Mouse (Mus musculus) duodenum, adult 2 months (tissue): ENCODE data around the gene Mgea5. TPM values are rescaled to one million over a fixed set of nuclear protein-coding genes. Genes with fewer than 3 reads are reported as not detected.

Experiments used
- polyA plus RNA-seq: library from polyadenylated mRNA; depleted of rRNA; stranded (reverse); fragments of >200 nt; gene quantifications from 2 replicates; pipeline ENCODE4 v1.2.3, GENCODE M21; 2012; ENCODE audit warnings: low replicate concordance; rRNA removed

The Mgea5 gene
- polyA plus RNA-seq = 2.7 and 4.6 TPM in 2 replicates

DNA sequence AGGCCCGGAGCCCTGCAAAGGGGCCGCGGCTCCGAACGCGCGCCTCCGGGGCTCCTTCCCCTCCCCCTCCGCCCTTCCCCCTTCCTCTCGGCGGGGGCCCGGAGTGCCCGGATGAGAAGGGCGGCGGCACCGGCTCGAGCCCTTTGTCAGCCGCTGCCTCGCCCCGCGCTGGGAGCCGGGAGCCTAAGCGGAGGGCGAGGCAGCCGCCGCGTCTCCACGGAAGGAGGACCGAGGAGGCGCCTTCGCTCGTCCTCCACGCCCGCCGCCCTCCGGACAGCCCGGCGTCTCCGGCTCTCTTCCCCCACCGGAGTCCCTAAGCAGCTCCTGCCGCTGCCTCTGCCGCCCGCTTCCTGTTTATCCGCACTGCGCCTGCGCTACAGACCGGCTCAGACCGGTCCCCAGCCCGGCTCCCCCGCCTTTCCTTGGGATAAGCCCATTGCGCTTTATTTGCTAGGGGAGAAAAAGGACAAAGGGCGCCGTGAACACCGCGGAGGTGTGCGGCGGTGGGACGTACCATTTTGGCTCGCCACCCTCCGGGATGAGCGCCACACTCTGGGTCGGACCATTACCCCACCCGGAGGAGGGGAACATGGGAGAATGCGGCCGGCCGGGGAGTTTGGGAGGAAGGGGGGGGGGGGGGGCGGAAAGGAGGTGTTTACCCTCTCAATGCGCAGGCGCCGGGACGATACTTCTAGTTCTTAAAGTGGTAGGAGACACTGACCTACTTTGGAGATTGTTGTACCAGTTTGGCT, at the start of gene Mgea5:
Gene Mgea5, minus strand, starts transcription at position 657 of the 752 bp plus-strand sequence.

DNA sequence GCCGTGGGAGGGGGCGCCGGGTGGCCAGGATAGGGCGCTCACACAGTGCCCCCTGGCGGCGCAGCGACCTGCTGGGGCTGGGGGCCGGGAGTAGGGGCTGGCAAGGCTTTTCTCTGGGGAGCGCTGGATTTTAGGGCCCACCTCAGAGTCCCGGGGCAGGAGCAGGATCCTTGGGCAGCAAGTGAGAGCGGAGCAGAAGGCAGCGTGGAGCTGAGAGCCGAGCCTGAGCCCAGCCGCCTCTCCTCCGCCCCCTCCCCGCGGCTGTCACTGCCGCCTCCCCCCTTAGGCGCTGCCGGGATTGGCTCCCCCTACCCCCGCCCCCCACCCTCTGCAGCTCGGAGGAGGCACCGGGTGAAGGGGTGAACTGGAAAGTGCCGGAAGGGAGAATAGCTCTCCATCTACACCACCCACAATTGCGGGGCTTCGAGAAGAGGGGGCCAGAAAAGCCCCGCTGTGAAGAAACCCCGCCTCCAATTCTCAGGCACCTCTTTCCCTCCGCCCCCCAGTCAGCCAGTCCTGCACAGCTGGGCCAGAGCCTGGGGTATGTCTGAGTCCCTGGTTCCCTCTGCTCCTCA, 32.3 kb upstream of the Mgea5 start, which contains the start of gene Kcnip2:
Gene Kcnip2, minus strand, starts transcription at position 231 of the 575 bp plus-strand sequence.

DNA sequence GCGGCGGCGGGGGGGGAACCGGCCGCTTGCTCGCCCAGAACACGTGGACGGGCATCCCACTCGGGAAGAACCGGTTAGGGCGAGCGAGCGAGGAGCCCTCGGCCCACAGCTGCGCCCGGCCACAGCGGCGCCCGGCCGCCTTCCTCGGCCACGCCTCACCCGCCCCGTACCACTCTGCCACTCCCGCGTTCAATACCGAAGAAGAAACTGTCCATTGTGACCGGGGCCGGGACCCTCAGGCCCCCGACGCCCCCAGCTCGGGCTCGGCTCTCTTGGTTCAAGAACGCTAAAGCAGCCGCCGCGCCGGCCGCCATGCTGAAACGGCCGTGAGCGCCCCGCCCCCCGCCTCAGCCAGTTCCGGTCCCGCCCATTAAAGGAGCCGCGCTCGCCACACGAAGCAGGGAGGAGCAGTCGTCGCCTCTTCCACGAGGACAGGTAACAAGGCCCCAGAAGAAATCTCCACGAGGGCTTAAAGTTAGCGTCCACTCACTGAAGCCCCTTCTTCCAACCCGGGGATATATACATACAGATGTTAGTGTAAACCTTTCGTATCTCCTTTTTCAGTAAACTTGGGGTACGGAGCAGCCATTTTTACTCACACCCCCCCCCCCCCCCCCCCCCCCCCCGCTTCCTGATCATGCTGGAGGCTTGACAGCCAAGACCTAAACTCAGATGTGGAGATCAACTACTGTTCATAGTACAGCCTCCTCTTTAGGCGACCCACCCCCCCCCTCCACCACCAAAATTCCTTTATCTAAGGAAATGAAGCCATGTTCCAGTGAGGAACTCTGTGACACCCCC, 34.2 kb downstream of the Mgea5 start, which contains the start of gene Npm3:
Gene Npm3, minus strand, starts transcription at position 349 of the 801 bp plus-strand sequence.

DNA sequence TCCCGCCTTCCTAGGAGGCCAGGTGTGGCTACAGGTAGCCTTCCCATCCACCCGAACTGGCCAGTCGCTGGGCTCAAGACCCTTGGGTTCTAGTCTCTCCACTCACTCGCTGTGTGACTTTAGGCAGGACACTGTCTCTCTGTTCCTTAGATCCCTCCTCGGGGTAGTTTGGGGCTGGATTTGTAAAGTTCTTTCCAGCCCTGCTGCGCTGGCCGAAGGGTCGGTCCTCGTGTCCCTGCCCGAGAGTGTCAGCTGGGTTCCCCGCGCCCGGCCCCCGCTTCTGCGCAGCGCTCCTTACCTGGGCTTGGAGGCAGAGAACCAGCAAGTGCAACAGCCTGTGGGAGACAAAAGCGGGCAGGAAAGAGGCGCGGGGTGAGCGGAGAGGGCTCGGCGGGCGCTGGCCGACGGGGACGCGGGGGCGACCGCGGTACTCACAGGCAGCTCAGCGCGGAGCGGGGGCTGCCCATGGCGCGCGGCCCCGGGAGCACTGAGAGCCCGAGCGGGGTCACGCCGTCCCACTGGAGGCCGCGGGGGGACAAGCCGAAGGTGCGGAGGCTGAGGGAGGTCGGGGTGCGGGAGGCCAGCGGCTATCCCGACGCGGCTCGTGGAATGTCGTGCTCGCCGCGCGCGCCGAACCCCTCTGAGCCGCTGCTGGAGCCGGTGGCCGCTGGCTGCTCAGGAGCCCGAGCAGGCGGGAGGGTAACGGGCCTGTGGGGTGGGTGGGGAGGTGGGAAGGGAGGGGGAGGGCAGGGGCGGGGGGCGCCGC, 41.2 kb downstream of the Mgea5 start, which contains the start of gene Fgf8:
Gene Fgf8, minus strand, starts transcription at position 698 of the 766 bp plus-strand sequence.

Other genes with a start within 250 kb of the Mgea5 start
- 7.1 and 7.2 TPM in 2 replicates for gene Poll, start 223.3 kb downstream of the Mgea5 start, polyA plus RNA-seq
- 1.2 and 2.4 TPM in 2 replicates for gene Gm17018, start 223.2 kb downstream of the Mgea5 start, polyA plus RNA-seq
- 45.4 and 60.5 TPM in 2 replicates for gene Fbxw4, start 123.5 kb downstream of the Mgea5 start, polyA plus RNA-seq
- gene Fgf8, start 40.9 kb downstream of the Mgea5 start, polyA plus RNA-seq = not detected in 2 replicates
- gene Npm3, start 34.2 kb downstream of the Mgea5 start, polyA plus RNA-seq = 32.0 and 33.4 TPM in 2 replicates
- gene Kcnip2, start 32.2 kb upstream of the Mgea5 start, polyA plus RNA-seq = 7.7 and 13.9 TPM in 2 replicates
- gene Armh3, start 214.7 kb upstream of the Mgea5 start, polyA plus RNA-seq = 6.3 and 7.3 TPM in 2 replicates
- gene Hps6, start 219.7 kb upstream of the Mgea5 start, polyA plus RNA-seq = 4.3 and 5.2 TPM in 2 replicates